Mouse (Mus musculus) spleen, adult 2 months (tissue): Measurements from ENCODE around the gene Tex9. TPM values are rescaled to one million over a fixed set of nuclear protein-coding genes. Genes with fewer than 3 reads are reported as not detected.
"Not testable (repeated sequence)": the region's sequence is repeated elsewhere in the genome, so short reads cannot be mapped to it uniquely, and the experiment has no call there.

Experiments used
- DNase-seq, 2 experiments: peaks; one replicate each; pipeline versions ENCODE4 v3.0.0 to v3.0.0-alpha.2; 2012 to 2021; ENCODE audit warnings: low spot score in 2 of 2, low read depth in 1 of 2
- H3K27ac ChIP-seq: fragments of 200-500 bp; 2 replicates; pipeline ENCODE4 v1.5.1; 2012; ENCODE audit warnings: low read length, inconsistent platforms; ENCODE audit not compliant: insufficient read depth
- H3K27me3 ChIP-seq: fragments of 200-500 bp; 2 replicates; pipeline ENCODE4 v1.6.1; 2012; ENCODE audit warnings: mild to moderate bottlenecking, moderate library complexity, low read length, inconsistent platforms; ENCODE audit not compliant: control insufficient read depth, insufficient read depth
- H3K36me3 ChIP-seq: fragments of 200-500 bp; 2 replicates; pipeline ENCODE4 v1.6.1; 2012; ENCODE audit warnings: mild to moderate bottlenecking, low read length, inconsistent platforms; ENCODE audit not compliant: control insufficient read depth, insufficient read depth
- H3K4me1 ChIP-seq: fragments of 200-500 bp; 2 replicates; pipeline ENCODE4 v1.6.1; 2011; ENCODE audit warnings: inconsistent platforms; ENCODE audit not compliant: control insufficient read depth, insufficient read depth, insufficient read length
- H3K4me3 ChIP-seq: fragments of 200-500 bp; 2 replicates; pipeline ENCODE4 v1.5.1; 2011; ENCODE audit warnings: mild to moderate bottlenecking, inconsistent platforms; ENCODE audit not compliant: insufficient read depth, insufficient read length; ENCODE audit errors: extremely low read depth
- CTCF ChIP-seq: fragments of 200-500 bp; IDR thresholded peaks from 2 replicates; pipeline ENCODE4 v1.5.1; 2011; ENCODE audit warnings: mild to moderate bottlenecking, inconsistent platforms; ENCODE audit not compliant: insufficient read depth, insufficient read length, insufficient replicate concordance; ENCODE audit errors: extremely low read depth
- POLR2A ChIP-seq: fragments of 200-500 bp; IDR thresholded peaks from 2 replicates; pipeline ENCODE4 v1.6.1; 2011; ENCODE audit warnings: low read depth, low read length, inconsistent platforms
- WGBS: fragments of 180-500 bp; shearing (Covaris S2); methylation state at CpG from one replicate; pipeline ENCODE4 v1.1.7; 2018; 5-methylcytosine and 5-hydroxymethylcytosine counted together
- polyA plus RNA-seq: library from polyadenylated mRNA; depleted of rRNA; stranded (reverse); fragments of >200 nt; gene quantifications from 2 replicates; pipeline ENCODE4 v1.2.3, GENCODE M21; 2012

Tex9 gene
- polyA plus RNA-seq, 1 experiment, result 2.2 TPM

GRCm38 (mm10) chr9:72456374-72456773, 35.6 kb downstream of the Tex9 start:
- Histone ChIP-seq H3K4me3 (no peak overlapping the region), H3K4me1 (peaks cover 3% of the 10 kb centered on the region; the same call in 1 of the 2 replicates), H3K36me3 (no peaks in the 10 kb centered on the region; the same call in 1 of the 2 replicates), H3K27ac (no peak overlapping the region), H3K27me3 (no peaks in the 10 kb centered on the region)
- DNase-seq, result no peak
- TF ChIP-seq CTCF, result no peak
- no peak for TF ChIP-seq POLR2A
- WGBS, result 51% methylated on average over 1 of the region's 1 CpGs

DNA sequence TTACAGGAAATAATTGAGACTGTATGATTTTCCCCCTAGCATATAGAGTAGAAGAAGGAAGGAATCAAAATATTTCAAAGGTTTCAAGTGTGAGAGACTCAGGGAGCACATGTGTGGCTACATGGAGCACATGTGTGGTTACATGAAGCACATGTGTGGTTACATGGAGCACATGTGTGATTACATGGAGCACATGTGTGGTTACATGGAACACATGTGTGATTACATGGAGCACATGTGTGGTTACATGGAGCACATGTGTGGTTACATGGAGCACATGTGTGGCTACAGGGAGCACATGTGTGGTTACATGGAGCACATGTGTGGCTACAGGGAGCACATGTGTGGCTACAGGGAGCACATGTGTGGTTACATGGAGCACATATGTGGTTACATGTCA, 37.7 kb downstream of the Tex9 start:
- not testable (repeated sequence) for H3K4me3 ChIP-seq, DNase-seq, H3K36me3 ChIP-seq, H3K27ac ChIP-seq, H3K27me3 ChIP-seq
- H3K4me1 ChIP-seq, result peaks cover 10% of the 10 kb centered on the region

DNA sequence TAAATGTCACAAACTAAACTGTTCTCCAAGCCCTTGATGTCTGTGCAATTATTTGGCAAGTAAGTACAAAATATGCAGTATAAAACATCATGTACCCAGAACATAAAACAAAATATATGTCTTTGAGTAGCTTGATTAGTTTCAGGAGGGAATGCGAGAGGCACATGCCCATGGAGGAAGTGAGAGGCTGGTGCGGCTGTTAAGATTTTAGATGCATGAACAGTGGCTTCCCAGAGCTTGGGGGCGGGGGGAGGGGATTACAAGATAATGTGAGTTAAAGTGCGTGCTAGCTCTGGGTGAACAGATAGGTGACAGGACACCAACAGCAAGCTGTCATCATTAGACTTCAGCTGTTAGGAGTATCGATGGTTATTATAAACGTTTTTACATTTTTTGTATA, 40.9 kb downstream of the Tex9 start:
- Histone ChIP-seq H3K27ac (no peak overlapping the region), H3K4me3 (no peak overlapping the region), H3K36me3 (no peaks in the 10 kb centered on the region), H3K4me1 (peaks cover 10% of the 10 kb centered on the region), H3K27me3 (no peaks in the 10 kb centered on the region)
- no peak for DNase-seq
- TF ChIP-seq POLR2A (no peak), CTCF (no peak)
- WGBS, result 50% methylated on average over 6 of the region's 6 CpGs

- Histone ChIP-seq H3K36me3 (no peaks in the 10 kb centered on the region), H3K4me3 (no peak overlapping the region), H3K27ac (no peak overlapping the region), H3K4me1 (peaks cover 10% of the 10 kb centered on the region), H3K27me3 (no peaks in the 10 kb centered on the region)
- no peak for DNase-seq
- TF ChIP-seq POLR2A (no peak), CTCF (no peak)
- 72% methylated on average over 1 of the region's 1 CpGs for WGBS
Measured at GRCm38 (mm10) chr9:72450363-72450762, 41.6 kb downstream of the Tex9 start.

DNA sequence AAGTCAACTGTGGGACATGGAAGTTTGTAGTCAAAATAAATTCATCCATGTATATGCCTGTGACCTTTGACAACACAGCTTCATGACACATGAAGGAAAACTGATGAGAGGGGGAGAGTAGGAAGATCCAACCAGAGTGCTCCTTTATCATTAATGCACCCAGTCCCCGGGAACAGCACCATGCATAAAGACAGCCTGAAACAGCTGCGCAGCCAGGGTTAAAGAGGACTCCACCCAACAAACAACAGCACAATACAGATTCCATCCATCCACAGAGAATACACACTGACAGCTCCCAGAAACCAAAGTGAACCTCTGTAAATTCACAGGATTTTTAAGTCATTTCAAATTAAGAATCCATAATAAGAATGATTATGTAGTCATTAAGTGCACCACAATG, 42.2 kb downstream of the Tex9 start:
- TF ChIP-seq POLR2A (no peak), CTCF (no peak)
- no peak for DNase-seq
- 79% methylated on average over 2 of the region's 2 CpGs for WGBS
- Histone ChIP-seq H3K36me3 (no peaks in the 10 kb centered on the region), H3K4me3 (peak overlapping the region; percentile 72), H3K27ac (peak overlapping the region; percentile 29), H3K27me3 (no peaks in the 10 kb centered on the region), H3K4me1 (peaks cover 10% of the 10 kb centered on the region)

DNA sequence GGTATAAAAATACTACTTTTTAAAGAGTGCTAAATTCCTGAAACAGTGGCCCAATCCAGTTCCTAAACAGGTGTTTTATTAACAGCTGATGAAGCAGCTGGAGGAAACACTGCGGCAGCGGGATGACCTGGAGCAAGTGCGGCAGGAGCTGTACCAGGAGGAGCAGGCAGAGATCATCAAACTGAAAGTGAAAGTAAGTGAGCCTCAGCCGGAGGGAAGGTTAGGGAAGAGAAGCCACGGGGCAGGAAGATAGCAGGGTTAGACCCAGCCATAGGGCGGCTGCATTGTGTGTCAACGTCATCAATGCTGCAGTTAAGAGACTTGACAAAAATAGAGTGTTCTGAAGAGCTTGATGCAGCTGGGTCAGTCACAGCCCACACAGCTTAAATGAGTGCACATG, 42.6 kb downstream of the Tex9 start:
- WGBS, result 4% methylated on average over 7 of the region's 7 CpGs
- Histone ChIP-seq H3K4me1 (peaks cover 10% of the 10 kb centered on the region), H3K36me3 (no peaks in the 10 kb centered on the region), H3K27me3 (no peaks in the 10 kb centered on the region), H3K4me3 (peak overlapping the region; percentile 72), H3K27ac (peak overlapping the region; percentile 29)
- TF ChIP-seq CTCF (no peak), POLR2A (no peak)
- DNase-seq, result peak; percentile 28 to 52

- 36% methylated on average over 8 of the region's 8 CpGs for WGBS
- Histone ChIP-seq H3K4me1 (peaks cover 10% of the 10 kb centered on the region), H3K27ac (no peak overlapping the region), H3K27me3 (no peaks in the 10 kb centered on the region), H3K4me3 (no peak overlapping the region), H3K36me3 (no peaks in the 10 kb centered on the region)
- TF ChIP-seq CTCF, result peak; percentile 52; the same call in 1 of the 2 replicates
- no peak for TF ChIP-seq POLR2A
- peak; percentile 41 to 68 for DNase-seq
Measured at GRCm38 (mm10) chr9:72448026-72448425, 44.0 kb downstream of the Tex9 start.
